Mouse (Mus musculus) heart, embryonic 10.5 days (tissue): Measurements from ENCODE around the gene Cbfa2t3. TPM values are rescaled to one million over a fixed set of nuclear protein-coding genes. Genes with fewer than 3 reads are reported as not detected.

Experiments used
- DNase-seq: peaks from one replicate; pipeline ENCODE4 v3.0.0-alpha.2; 2017; ENCODE audit warnings: low spot score
- H3K27ac ChIP-seq: fragments of 300-500 bp; sonication (generic); 2 replicates; pipeline ENCODE4 v1.5.1; 2016; ENCODE audit warnings: mild to moderate bottlenecking
- H3K27me3 ChIP-seq: fragments of 300-500 bp; sonication (generic); 2 replicates; pipeline ENCODE4 v1.6.1; 2016; ENCODE audit warnings: mild to moderate bottlenecking; ENCODE audit not compliant: poor library complexity, insufficient read depth, severe bottlenecking
- H3K36me3 ChIP-seq: fragments of 300-500 bp; sonication (generic); 2 replicates; pipeline ENCODE4 v1.6.1; 2016; ENCODE audit warnings: mild to moderate bottlenecking, moderate library complexity
- H3K4me1 ChIP-seq: fragments of 300-500 bp; sonication (generic); 2 replicates; pipeline ENCODE4 v1.6.1; 2016; ENCODE audit warnings: mild to moderate bottlenecking
- H3K4me3 ChIP-seq: fragments of 300-500 bp; sonication (generic); 2 replicates; pipeline ENCODE4 v1.5.1; 2016; ENCODE audit warnings: mild to moderate bottlenecking, moderate library complexity
- H3K9me3 ChIP-seq: fragments of 300-500 bp; sonication (generic); 2 replicates; pipeline ENCODE4 v1.6.1; 2016; ENCODE audit warnings: mild to moderate bottlenecking, moderate library complexity
- WGBS: fragments of 180-500 bp; shearing (Covaris S2); methylation state at CpG from one replicate; pipeline ENCODE4 v1.1.7; 2016; 5-methylcytosine and 5-hydroxymethylcytosine counted together
- polyA plus RNA-seq: library from polyadenylated mRNA; unstranded; fragments of >200 nt; fragmentation: Nextera tagmentation; extraction: Ambion mirVana; gene quantifications from 2 replicates; pipeline ENCODE4 v1.2.1, GENCODE M21; 2016

The Cbfa2t3 gene
- polyA plus RNA-seq, 1 experiment from 2014 or later = 5.5 TPM

DNA sequence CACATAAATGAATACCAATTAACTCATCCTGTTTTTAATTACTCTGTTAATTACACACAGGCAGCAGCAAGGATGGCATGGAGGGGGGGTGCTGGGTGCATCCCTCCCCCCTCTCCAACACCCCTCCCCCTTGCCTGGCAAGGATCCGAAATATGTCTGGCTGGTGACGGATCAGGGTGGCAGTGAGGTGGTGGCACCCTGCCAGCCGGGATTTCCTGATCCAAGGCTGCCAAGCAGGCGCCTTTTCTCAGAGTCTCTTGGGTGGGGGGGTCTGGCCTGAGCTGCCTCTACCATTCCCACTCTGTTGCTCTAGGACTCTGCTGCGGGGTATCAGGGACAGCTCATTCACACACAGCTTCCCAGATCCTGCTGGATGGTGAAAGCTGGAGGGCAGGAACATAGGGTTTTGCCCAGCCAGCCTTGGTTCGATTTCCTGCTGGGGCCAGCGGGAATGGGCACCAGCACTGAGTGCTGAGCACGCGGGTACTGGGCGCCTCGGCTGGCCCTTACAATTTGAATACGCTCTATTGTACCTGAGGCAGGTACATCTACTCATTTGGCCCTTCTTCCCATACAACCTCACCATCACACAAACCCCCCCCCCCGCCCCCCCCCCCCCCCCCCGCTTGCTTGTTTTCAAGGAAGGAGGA is 33.1 kb downstream of the Cbfa2t3 start:
- 65% methylated on average over 12 of the region's 14 CpGs for WGBS
- Histone ChIP-seq H3K4me3 (no peak overlapping the region), H3K36me3 (no peaks in the 10 kb centered on the region), H3K27me3 (peaks cover 16% of the 10 kb centered on the region), H3K27ac (0 out of 2 replicates have a peak overlapping the region, but pooled peaks have one; percentile 32), H3K4me1 (peaks cover 93% of the 10 kb centered on the region), H3K9me3 (no peaks in the 10 kb centered on the region)
- no peak for DNase-seq

DNA sequence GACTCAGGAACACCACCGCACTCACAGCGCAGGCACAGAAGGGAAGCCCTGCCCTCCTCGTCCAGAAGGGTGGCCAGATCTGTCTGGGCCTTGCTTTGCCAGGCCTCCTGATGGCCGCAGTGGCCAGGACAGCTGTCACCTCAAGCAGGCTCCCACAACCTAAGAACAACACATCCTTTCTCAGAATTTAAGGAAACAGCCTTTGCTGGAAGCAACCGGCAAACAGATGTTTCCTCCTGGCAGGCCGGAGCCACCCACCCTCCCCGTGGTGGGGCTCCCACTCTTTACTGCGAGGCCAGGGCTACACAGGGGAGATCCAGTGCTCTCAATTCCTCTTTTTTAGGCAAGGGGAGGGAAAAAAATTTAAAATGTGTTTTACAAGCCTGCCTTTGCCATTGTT is 33.7 kb downstream of the Cbfa2t3 start:
- DNase-seq = no peak
- H3K4me3 ChIP-seq = no peak overlapping the region
- WGBS = 51% methylated on average over 8 of the region's 8 CpGs

DNA sequence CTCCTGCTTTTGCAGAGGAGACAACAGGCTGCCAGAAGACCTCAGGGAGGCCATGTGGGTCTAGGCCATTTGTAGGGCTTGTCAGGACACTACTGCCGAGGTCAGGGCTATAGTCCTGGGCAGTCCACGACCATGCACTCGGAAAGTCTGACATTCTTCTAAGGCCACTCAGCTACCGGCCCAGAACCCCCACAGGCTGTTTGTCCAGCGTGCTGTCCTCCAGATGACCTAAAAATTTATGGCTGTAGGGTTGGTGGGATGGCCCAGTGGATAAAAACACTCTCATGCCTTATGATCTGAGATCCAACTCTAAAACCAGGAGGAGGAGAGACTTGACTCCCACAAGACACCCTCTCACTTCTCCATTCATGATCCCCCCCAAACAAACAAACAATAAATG is 35.2 kb downstream of the Cbfa2t3 start:
- Histone ChIP-seq H3K4me3 (no peak overlapping the region), H3K4me1 (peaks cover 80% of the 10 kb centered on the region), H3K9me3 (no peaks in the 10 kb centered on the region), H3K27ac (0 out of 2 replicates have a peak overlapping the region, but pooled peaks have one; percentile 49), H3K36me3 (no peaks in the 10 kb centered on the region), H3K27me3 (0 out of 2 replicates have a peak, but pooled peaks cover 8% of the 10 kb centered on the region)
- no peak for DNase-seq
- 63% methylated on average over 5 of the region's 5 CpGs for WGBS

More for the DNA sequence above, 33.7 kb downstream of the Cbfa2t3 start:
- H3K4me1 ChIP-seq = peaks cover 88% of the 10 kb centered on the region
- 0 out of 2 replicates have a peak overlapping the region, but pooled peaks have one; percentile 17 for H3K27ac ChIP-seq
- H3K36me3 ChIP-seq = no peaks in the 10 kb centered on the region
- peaks cover 11% of the 10 kb centered on the region for H3K27me3 ChIP-seq
- H3K9me3 ChIP-seq = no peaks in the 10 kb centered on the region

- Histone ChIP-seq H3K9me3 (no peaks in the 10 kb centered on the region), H3K27me3 (0 out of 2 replicates have a peak, but pooled peaks cover 8% of the 10 kb centered on the region), H3K36me3 (no peaks in the 10 kb centered on the region), H3K4me3 (no peak overlapping the region), H3K4me1 (peaks cover 82% of the 10 kb centered on the region), H3K27ac (0 out of 2 replicates have a peak overlapping the region, but pooled peaks have one; percentile 49)
- WGBS = 77% methylated on average over 3 of the region's 3 CpGs
- no peak for DNase-seq
Observed at GRCm38 (mm10) chr8:122663106-122663505, 35.8 kb downstream of the Cbfa2t3 start.

- no peak for DNase-seq
- 76% methylated on average over 2 of the region's 2 CpGs for WGBS
- Histone ChIP-seq H3K4me1 (peaks cover 80% of the 10 kb centered on the region), H3K27me3 (no peaks in the 10 kb centered on the region), H3K4me3 (no peak overlapping the region), H3K9me3 (no peaks in the 10 kb centered on the region), H3K36me3 (no peaks in the 10 kb centered on the region), H3K27ac (no peak overlapping the region)
Observed at GRCm38 (mm10) chr8:122661894-122662293, 37.0 kb downstream of the Cbfa2t3 start.

GRCm38 (mm10) chr8:122661138-122661537 is 37.8 kb downstream of the Cbfa2t3 start:
- 33% methylated on average over 7 of the region's 7 CpGs for WGBS
- peak; percentile 87 for DNase-seq
- H3K36me3 ChIP-seq = no peaks in the 10 kb centered on the region
- H3K27ac ChIP-seq = peak overlapping the region; percentile 49
- H3K27me3 ChIP-seq = no peaks in the 10 kb centered on the region
- H3K4me1 ChIP-seq = peaks cover 76% of the 10 kb centered on the region
- no peak overlapping the region for H3K4me3 ChIP-seq
- no peaks in the 10 kb centered on the region for H3K9me3 ChIP-seq

DNA sequence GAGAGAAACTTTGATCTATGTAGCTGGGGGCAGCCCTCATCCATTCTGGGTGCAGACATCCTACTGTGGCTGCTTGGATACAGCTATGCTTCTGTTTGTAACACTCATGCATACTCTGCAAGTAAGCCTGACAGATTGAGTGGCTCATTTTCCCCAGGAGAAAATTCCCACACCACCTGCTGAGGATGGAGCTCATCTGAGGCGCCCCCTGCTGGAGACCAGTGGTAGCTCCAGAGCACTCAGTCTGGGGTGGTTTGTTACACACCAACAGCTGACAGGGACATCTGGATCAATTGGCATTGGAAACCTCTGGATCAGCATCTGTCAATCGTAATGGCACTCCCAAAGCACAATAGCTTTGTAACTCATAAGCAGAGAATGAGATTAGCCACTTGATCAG is 38.9 kb downstream of the Cbfa2t3 start:
- no peak overlapping the region for H3K27ac ChIP-seq
- WGBS = 65% methylated on average over 2 of the region's 2 CpGs
- peaks cover 76% of the 10 kb centered on the region for H3K4me1 ChIP-seq

GRCm38 (mm10) chr8:122658807-122659160 is 40.1 kb downstream of the Cbfa2t3 start:
- no peaks in the 10 kb centered on the region for H3K36me3 ChIP-seq
- H3K27ac ChIP-seq = 0 out of 2 replicates have a peak overlapping the region, but pooled peaks have one; percentile 18
- WGBS = 77% methylated on average over 9 of the region's 9 CpGs
- peaks cover 75% of the 10 kb centered on the region for H3K4me1 ChIP-seq
- no peaks in the 10 kb centered on the region for H3K27me3 ChIP-seq
- DNase-seq = no peak
- no peak overlapping the region for H3K4me3 ChIP-seq
- H3K9me3 ChIP-seq = no peaks in the 10 kb centered on the region

More for the DNA sequence above, 38.9 kb downstream of the Cbfa2t3 start:
- H3K27me3 ChIP-seq = no peaks in the 10 kb centered on the region
- no peak overlapping the region for H3K4me3 ChIP-seq
- H3K9me3 ChIP-seq = no peaks in the 10 kb centered on the region
- H3K36me3 ChIP-seq = no peaks in the 10 kb centered on the region
- DNase-seq = no peak

- H3K27ac ChIP-seq = 0 out of 2 replicates have a peak overlapping the region, but pooled peaks have one; percentile 18
- no peaks in the 10 kb centered on the region for H3K27me3 ChIP-seq
- H3K9me3 ChIP-seq = no peaks in the 10 kb centered on the region
- WGBS = 72% methylated on average over 10 of the region's 10 CpGs
- H3K4me3 ChIP-seq = no peak overlapping the region
- no peaks in the 10 kb centered on the region for H3K36me3 ChIP-seq
- H3K4me1 ChIP-seq = peaks cover 76% of the 10 kb centered on the region
- no peak for DNase-seq
Observed at GRCm38 (mm10) chr8:122658149-122658806, 40.6 kb downstream of the Cbfa2t3 start.

GRCm38 (mm10) chr8:122656056-122656999 is 42.6 kb downstream of the Cbfa2t3 start:
- no peaks in the 10 kb centered on the region for H3K9me3 ChIP-seq
- no peaks in the 10 kb centered on the region for H3K36me3 ChIP-seq
- no peaks in the 10 kb centered on the region for H3K27me3 ChIP-seq
- DNase-seq = no peak
- H3K27ac ChIP-seq = no peak overlapping the region
- peaks cover 75% of the 10 kb centered on the region for H3K4me1 ChIP-seq
- WGBS = 66% methylated on average over 13 of the region's 13 CpGs
- H3K4me3 ChIP-seq = no peak overlapping the region

- WGBS = 68% methylated on average over 7 of the region's 7 CpGs
Observed at GRCm38 (mm10) chr8:122654768-122655167, 44.1 kb downstream of the Cbfa2t3 start.

DNA sequence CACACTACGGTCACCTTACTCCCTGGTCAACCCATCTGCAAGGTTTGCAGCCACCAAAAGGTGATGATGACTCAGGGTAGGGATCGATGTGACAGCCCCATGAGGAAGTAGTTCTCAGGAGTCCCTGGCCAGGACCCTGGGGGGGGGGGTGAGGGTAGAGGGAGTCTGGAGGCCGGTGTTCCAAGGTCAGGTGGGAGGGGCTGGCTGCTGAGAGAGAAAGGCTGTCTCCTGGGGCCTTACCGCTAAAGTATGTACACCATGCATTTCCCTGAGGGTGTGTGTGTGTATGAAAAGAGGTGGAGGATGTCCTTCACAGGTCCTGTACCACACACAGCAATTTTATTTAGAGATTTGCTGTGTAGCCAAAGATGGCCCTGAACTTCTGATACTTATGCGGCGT is 46.3 kb downstream of the Cbfa2t3 start:
- DNase-seq = no peak
- peaks cover 55% of the 10 kb centered on the region for H3K4me1 ChIP-seq
- H3K4me3 ChIP-seq = no peak overlapping the region
- WGBS = 58% methylated on average over 6 of the region's 6 CpGs
- H3K27me3 ChIP-seq = 0 out of 2 replicates have a peak, but pooled peaks cover 12% of the 10 kb centered on the region
- 0 out of 2 replicates have a peak overlapping the region, but pooled peaks have one; percentile 74 for H3K27ac ChIP-seq
- H3K9me3 ChIP-seq = no peaks in the 10 kb centered on the region
- peaks cover 21% of the 10 kb centered on the region for H3K36me3 ChIP-seq

More at GRCm38 (mm10) chr8:122654768-122655167, 44.1 kb downstream of the Cbfa2t3 start:
- Histone ChIP-seq H3K4me3 (no peak overlapping the region), H3K9me3 (no peaks in the 10 kb centered on the region), H3K27me3 (0 out of 2 replicates have a peak, but pooled peaks cover 12% of the 10 kb centered on the region), H3K36me3 (peaks cover 4% of the 10 kb centered on the region), H3K27ac (no peak overlapping the region; the same call in 1 of the 2 replicates), H3K4me1 (peaks cover 72% of the 10 kb centered on the region)
- no peak for DNase-seq
